ENCODE assay signal across 8 mouse cellular contexts in the genomic region with DNA sequence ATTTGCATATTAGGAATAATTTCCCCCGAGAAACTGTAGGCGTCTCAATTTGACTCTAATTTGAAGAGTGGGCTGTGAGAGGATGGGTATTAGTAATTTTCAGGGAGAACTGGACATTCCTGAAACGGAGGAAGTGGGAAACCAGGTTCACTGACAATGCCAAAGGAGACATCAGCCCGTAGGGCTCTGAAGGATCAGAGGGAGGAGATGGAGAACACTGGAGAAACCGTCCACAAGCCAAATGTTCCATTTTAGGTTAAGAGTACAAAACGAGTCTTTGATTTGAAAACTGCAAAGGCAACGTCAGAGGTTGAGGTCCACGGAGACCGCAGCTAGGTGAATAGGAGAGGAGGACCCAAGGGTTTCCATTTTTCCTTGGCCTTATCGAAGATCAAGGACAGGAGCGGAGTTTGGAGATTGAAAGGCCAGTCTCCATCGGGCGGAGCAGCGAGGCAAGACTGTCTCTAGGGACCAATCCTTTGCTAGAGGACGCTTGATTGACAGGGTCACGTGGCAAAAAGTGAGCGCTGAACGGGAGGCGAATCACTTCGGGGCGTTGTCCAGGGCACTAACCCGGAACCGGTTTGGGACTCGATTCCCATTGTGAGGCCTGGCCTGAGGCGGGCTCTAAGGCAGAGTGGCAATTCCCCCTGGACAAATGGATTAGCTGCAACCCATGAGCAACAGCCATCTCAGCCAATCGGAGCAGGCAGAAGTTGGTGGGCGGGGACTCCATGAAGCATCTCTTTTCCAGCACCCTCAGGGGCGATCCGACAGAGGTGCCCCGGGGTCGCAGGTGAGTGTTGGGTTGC. TPM values are rescaled to one million over a fixed set of nuclear protein-coding genes. Genes with fewer than 3 reads are reported as not detected.
DNase-seq lines count a peak whose midpoint lies in the region; ATAC-seq lines count a peak whose summit lies in the region.

A gene (plus strand): TSS at position 735 of the 812 bp plus-strand sequence.

- 0 out of 2 replicates have a peak, but pooled peaks cover 3% of the 10 kb centered on the region for H3K4me1 ChIP-seq in lung, embryonic 16.5 days (replicated peaks; ENCODE audit: control insufficient read depth, insufficient read depth, low read length)

- peak; percentile 99 for DNase-seq in MEL-GATA-1-ER (ENCODE audit: extremely low read depth, low read depth)
- DNase-seq in cerebellum, adult 8-10 months = peak; percentile 96
- peak; percentile 98 for DNase-seq in forelimb bud, embryonic 11.5 days (ENCODE audit: low read depth, low spot score)
- peak; percentile 98 for DNase-seq in layer of hippocampus, adult 9-10 months (ENCODE audit: low spot score)
- peak; percentile 82 for DNase-seq in ovary, postnatal 10 days (ENCODE audit: low spot score)
- DNase-seq in thymus, postnatal 10 days (ENCODE audit: low spot score in 2 of 2) = peak; percentile 90 to 93

- H3K9me3 ChIP-seq in lung, embryonic 16.5 days (ENCODE audit: control insufficient read depth, low read length) = no peaks in the 10 kb centered on the region

- H3K9ac ChIP-seq in lung, embryonic 16.5 days (ENCODE audit: low read length) = peak within 1 kb of the TSS; percentile 72

- peak; percentile 99 to 100 for ATAC-seq in hematopoietic stem cell, adult 5-6 weeks (replicated peaks in 1 of 2; ENCODE audit: insufficient read depth in 1 of 2, low FRiP score in 2 of 2, low TSS enrichment in 1 of 2, low read depth in 1 of 2, poor library complexity in 2 of 2, severe bottlenecking in 2 of 2)
- peak; percentile 100 for ATAC-seq in lung, embryonic 16.5 days (ENCODE audit: low read depth)

- H3K4me3 ChIP-seq in lung, embryonic 16.5 days (ENCODE audit: low read length) = peak within 1 kb of the TSS; percentile 74

- WGBS in lung, embryonic 16.5 days = 2% methylated on average over 31 of the region's 31 CpGs

- H3K4me2 ChIP-seq in lung, embryonic 16.5 days (ENCODE audit: low read depth, low read length) = peak within 1 kb of the TSS; percentile 63

- H3K36me3 ChIP-seq in lung, embryonic 16.5 days (ENCODE audit: control insufficient read depth, insufficient read depth, low read length) = no peaks in the 10 kb centered on the region

- H3K27ac ChIP-seq in lung, embryonic 16.5 days (ENCODE audit: low read length) = peak within 1 kb of the TSS; percentile 57

- no peaks in the 10 kb centered on the region for H3K27me3 ChIP-seq in lung, embryonic 16.5 days (ENCODE audit: control insufficient read depth, insufficient read depth, low read depth, low read length)

RNA-seq across cellular contexts. Expression of the gene that starts here (rescaled TPM):
- total RNA-seq in hematopoietic stem cell, adult 5-6 weeks (2017) = 58.3 and 64.8 TPM in 2 replicates
- 34.0 and 35.6 TPM in 2 replicates for polyA plus RNA-seq in lung, embryonic 16.5 days (2015; fragmentation: Nextera tagmentation; extraction: Ambion mirVana)

Comparison
In these comparisons a context has a peak if more than half of its experiments do, and no peak if none do; other contexts are left out.
1. Peak in every context shown above with its lines: DNase-seq, ATAC-seq, H3K4me3 ChIP-seq and H3K27ac ChIP-seq.